Mouse (Mus musculus) megakaryocyte progenitor cell, adult 5-6 weeks (primary cell): ENCODE measurements at regions not wholly inside any gene's neighbourhood (a gene's known extent, or its start where the extent isn't known, plus 50 kb on each side); places are given as distances from the start of the nearest gene placed in this dataset.

Experiments
- ATAC-seq: replicated peaks from 2 replicates; pipeline ENCODE4 v1.8.0; 2016; ENCODE audit warnings: mild to moderate bottlenecking, moderate TSS enrichment, inconsistent platforms; ENCODE audit not compliant: poor library complexity

DNA sequence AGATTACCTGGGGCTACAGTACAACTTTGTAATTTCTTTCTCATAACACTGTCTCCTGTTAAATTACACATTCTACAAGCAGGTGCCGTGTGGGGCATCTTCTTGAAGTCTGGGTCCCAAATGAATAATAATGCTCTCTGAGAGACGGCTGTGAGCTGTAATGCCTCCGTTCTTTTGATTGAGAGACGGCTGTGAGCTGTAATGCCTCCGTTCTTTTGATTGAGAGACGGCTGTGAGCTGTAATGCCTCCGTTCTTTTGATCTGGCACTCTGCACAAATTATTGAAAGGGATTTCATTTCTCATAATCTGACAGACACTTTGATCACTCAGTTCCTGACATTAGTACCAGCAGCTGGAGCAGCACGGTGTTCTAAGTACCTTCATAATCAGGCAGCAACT lies 76.5 kb upstream of the Plcb4 start:
- ATAC-seq, result no peak

DNA sequence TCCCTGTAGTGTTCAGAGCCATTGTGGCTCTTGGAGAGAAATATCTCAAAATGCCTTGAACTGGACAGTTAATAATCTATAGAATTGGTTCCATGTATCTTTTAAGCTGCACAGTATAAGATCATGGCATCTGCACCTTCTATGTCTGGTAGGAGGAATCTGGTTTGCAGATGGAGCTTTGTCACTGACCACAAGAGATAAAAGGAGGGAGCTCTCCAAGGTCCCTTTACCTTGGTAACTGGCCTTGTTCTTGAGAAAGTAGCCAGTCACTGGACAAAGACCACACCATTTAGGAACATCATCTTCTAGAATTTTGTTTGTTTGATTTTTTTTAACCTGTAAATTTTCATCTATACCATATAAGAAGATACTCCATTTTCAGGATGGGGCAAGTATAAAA lies 52.5 kb upstream of the Plcb4 start:
- no peak for ATAC-seq
